Mouse (Mus musculus): ENCODE data around the gene Tut7.

DNA sequence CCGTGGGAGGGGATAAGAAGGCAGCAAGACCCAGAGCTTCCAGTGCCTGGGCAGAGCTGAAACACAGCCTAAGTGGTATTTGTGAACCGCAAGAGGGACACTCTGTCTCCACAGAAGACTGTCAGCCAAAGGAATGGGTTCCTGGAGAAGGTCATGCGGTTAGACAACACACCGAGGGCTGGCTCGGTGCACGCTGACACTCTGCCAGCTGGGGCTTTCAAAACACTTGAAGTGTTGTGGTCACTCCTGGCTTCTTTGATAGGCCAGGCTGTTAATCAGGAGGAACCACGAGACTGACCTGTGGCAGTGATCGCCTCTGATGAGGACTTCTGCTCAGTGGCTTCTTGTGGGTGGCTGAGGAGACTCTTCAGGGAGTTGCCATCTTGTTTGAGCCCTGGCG is 30.5 kb upstream of the Tut7 start:
- TF ChIP-seq POLR2A (IDR thresholded peaks at IDR 0.05; ENCODE audit: insufficient read length, low read depth) (no peak), MYOD1 (IDR thresholded peaks at IDR 0.05; ENCODE audit: control insufficient read depth in 1 of 3, insufficient read length in 2 of 3, low read depth in 2 of 3) (peak in 1 of 3 experiments; percentile 30), TCF3 (IDR thresholded peaks at IDR 0.05; ENCODE audit: insufficient read length, low read depth) (no peak), MYOG (IDR thresholded peaks at IDR 0.05; ENCODE audit: control insufficient read depth in 1 of 3, insufficient read depth in 1 of 3, insufficient read length in 2 of 3, low read depth in 2 of 3) (peak in 1 of 3 experiments; percentile 33), POLR2AphosphoS2 (IDR thresholded peaks at IDR 0.05; ENCODE audit: insufficient read length, low read depth) (no peak), CEBPB (IDR thresholded peaks at IDR 0.05; ENCODE audit: insufficient read depth, poor library complexity, severe bottlenecking) (no peak), MAX (IDR thresholded peaks at IDR 0.05; ENCODE audit: low read depth) (no peak)

All from myocyte (in vitro differentiated cells).